Mouse (Mus musculus) CD4-positive, CD25-positive, alpha-beta regulatory T cell, adult 2 months (primary cell): ENCODE data around the gene Rasgef1c.
A peak's percentile ranks its signal among the peaks of the same experiment; 100 is the strongest.

Source experiments
- DNase-seq: peaks from one replicate; pipeline ENCODE4 v3.0.0-alpha.2; 2012; ENCODE audit warnings: low read depth, low spot score

Gene Rasgef1c

DNA sequence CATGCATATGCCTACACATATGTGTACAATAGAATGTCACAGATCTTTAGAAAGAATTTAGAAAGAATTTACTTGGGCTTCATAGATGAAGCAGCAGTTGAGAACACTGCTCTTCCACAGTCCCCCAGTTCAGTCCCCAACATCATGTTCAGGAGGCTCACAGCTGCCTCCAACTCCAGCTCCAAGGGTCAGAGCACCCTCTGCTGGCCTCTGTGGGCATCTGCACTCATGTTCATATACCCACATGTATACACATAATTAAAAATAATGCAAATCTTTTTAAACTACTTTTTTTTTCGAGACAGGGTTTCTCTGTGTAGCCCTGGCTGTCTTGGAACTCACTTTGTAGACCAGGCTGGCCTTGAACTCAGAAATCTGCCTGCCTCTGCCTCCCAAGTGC, 73.0 kb downstream of the Rasgef1c start:
- no peak for DNase-seq

DNA sequence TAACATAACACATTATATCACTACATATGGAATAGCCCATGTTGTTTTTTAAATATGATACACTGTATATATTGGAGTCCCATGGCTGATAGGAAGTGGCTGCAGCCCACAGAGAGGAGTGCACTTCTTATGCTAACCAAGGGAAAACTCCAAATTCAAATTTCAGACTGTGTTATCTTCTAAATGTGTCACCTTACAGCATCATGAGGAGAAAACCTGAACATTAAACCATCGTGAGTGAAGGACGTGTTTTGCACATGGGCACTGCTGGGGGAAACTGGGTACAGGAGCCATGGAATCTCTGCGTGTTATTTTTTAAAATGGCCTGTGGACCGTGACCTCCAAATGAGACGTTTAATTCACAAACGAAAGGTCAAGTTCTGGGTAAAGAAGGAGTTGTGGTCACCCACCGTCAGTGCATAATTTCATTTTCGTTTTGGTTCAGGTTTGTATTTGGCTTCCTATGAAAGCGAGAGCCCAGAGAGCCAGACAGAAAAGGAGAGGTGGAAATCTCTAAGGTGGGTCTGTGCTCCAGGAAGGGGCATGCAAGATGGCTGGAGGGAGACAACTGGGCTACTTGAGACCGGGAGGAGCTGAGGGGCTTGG, 76.4 kb downstream of the Rasgef1c start:
- DNase-seq: no peak

DNA sequence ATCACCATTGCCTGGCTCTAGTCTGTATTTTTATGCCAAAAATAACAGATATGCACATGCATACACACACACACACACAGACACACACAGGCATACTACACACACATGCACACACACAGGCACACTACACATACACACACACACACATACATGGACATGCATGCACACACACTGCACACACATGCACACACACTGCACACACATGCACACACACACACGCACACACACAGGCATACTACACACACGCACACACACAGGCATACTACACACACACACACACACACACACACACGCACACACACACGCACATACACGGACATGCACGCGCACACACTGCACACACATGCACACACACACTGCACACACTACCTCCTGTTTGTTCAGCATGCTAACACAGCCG, 77.3 kb downstream of the Rasgef1c start:
- DNase-seq: no peak

DNA sequence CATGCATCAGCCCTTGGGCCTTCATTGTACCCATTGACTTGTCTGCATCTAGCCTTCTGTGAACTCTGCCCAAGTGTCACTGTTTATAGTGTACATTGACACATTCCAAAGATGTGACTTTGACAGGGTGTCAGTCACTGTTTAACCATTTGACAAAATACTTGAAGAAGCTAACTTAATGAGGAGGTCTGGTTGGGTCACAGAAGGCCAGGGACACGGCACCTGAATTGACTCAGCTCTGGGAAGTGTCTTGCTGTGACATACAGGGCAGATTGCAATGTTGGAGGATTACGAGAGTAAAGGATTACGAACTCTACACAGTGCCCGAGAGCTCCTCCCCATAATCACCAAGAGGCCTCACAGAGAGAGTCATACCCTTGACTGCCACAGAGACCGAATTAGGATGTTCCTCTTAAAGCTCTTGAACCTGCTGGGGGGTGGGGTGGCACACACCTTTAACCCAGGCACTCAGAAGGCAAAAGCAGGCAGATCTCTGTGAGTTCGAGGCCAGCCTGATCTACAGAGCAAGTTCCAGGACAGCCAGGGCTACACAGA, 79.1 kb downstream of the Rasgef1c start:
- DNase-seq: no peak

DNA sequence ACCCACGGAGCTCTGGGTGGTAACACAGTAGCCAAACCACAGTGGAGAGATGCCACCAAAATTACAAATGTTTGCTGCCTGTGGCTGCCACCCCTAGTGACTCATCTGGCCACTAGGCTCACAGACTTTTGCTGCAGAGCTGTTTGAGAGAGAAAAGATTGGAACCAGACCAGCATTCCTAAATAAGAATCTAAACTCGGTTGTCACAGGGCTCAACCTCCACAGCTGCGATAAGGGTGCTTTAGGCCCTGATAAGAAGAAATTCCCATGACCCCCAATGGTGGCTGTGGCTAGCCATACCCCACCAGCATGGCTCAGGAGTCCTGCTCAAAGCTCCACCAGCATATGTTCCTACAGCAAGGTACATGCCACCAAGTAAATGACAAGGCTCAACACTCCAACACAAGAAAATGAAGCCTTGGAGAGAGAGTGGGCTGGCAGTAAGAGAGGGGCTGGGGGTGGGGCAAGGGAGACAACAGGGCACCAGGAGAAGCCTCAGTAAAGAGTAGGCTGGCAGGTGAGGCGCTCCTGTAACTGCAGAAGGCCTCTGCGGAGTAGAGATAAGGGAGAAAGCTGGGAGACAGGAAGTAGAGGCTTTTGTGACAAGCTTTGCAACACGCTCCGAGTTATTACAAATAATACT, 79.8 kb downstream of the Rasgef1c start:
- DNase-seq: peak; percentile 16

DNA sequence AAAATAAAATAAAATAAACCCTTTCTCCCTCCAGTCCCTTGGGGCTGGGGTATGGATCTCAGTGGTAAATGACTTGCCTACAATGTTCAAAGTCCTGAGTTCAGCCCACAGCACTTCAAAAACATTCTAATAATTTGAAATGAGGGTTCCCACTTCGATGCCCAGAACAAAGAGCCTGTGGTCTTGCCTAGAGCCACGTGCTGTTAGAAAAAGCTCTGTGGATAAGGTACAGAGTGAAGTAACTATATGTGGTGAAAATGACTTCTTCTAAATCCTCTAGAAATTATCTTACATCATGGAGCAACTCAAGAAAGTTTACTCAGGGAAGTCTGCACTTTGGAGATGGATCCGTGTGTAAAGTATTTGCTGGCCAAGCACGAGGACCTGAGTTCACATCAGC, 80.5 kb downstream of the Rasgef1c start:
- no peak for DNase-seq

DNA sequence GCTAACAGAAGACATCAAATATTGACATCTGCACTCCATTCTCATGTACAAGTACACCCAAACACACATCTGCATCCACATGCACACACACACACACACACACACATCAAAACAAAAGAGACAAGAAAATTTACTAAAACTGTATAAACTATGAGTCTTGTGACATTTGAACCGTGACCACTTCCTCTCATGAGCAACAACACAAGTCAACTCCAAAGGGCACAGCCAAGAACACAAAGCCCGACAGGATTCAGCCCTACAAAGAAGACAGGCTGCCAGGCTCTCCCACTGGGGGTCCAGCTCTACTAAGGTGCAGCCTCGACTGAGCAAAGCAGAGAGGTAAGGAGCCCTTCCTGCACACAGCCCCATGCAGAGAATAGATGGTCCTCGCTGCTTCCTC, 81.2 kb downstream of the Rasgef1c start:
- peak; percentile 68 for DNase-seq

DNA sequence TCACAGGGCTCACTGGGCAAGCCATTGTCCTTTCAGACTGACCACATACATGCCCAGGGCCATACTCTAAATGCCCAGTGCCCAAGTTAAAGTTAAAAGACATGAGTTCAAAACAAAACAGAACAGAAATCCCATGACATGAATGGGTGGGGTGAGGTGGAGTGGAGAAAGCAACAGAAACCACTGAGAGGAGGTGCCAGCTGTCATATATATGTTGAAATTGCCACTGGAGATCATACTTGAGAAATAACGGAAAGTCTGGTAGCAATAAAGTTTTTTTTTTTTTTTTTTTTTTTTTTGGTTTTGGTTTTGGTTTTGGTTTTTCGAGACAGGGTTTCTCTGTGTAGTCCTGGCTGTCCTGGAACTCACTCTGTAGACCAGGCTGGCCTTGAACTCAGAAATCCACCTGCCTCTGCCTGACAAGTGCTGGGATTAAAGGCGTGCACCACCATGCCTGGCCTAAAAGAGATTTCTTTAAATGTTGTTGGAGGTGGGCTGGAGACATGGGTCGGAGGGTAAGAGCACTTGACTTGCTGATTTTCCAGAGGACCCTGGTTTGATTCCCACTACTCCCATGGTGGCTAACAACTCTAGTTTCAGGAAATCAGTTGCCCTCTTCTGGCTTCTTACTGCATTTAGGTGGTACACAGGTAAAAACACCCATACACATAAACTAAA, 82.4 kb downstream of the Rasgef1c start:
- peak; percentile 61 for DNase-seq

DNA sequence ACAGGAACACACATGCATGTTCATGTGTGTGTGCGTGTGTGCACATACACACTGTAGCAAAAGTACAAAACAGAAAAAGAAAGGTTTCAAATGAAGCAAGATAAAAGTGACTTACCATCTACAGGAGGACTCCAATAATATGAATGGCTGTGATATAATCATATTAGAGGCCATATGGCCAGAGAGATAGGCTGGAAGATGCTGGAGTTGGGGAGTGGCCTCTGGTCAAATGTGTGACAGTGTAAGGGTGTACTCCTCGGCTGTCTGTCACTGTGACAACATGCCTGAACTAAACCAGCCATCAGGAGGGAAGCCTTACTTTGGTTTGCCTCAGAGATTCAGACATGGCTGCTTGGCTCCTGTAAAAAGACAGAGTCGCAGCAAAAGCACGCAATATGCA, 83.4 kb downstream of the Rasgef1c start:
- no peak for DNase-seq

DNA sequence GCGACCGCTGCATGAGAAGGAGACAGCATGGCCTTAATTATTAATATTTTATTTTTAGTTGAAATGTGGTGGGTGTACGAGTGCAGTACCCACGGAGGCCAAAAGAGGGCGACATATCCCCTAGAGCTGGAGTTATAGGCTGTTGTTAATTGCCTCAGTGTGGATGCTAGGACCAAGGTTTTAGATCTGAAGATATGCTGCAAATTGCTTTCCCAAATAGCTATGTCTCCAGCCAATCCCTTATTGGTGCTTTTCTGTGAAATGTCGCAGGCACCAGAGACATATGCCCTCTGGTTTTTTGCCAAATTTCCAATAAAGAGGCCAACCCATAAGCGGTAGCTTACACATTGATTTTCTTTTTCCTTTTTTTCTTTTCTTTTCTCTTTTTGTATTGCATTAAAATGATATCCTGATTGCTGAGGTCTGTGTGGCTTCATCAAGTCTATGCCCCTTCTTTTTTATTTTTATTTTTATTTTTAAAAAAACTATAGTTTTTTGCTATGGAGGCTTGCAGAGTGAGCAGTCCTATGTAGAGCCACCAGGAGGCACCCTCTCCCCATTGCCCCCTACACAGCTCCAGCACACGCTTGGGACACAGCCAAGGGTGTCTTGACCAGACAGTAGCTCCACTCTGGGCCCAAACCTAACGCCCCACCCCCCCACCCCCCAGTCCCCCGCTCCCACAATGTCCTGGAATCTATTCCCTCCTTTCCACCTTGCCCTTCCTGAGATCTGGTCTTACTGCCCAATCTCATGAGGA, 84.8 kb downstream of the Rasgef1c start:
- peak; percentile 82 for DNase-seq

DNA sequence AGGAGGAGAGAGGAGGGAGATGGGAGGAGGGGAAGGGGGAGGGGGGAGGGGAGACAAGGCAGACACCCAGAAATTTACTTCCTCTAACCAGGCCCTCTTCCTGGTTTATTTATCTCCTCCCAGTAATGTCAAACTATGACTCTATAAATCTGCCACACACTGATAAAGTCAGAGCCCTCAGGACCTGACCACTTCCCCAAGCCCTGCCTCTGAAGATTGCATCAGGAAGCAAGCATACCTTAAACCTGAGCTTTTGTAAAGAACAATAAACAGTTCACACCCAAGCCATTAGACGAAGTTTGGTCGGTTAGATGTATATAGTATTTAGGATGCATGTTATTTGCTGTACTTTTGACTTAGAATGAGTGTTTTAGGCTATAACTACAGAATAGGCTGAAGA, 92.9 kb downstream of the Rasgef1c start:
- DNase-seq: no peak

DNA sequence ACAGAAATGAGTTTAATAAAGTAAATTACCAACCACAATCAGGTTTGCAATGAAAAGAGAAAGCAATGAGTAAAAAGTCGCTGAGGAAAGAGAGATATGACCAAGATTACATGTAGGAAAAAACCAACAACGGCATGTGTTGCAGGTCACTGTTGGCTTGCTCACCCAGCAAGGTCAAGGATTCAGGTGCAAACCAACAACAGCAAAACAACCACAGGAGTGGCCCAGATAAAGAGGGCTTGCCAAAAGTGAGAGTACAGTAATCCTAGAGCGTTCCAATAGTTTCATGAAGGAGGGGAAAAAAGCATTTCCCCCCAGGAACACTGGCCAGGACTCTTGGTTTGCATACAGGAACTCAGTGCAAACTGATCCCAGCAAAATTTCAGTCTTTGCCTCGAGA, 94.8 kb downstream of the Rasgef1c start:
- DNase-seq: no peak

DNA sequence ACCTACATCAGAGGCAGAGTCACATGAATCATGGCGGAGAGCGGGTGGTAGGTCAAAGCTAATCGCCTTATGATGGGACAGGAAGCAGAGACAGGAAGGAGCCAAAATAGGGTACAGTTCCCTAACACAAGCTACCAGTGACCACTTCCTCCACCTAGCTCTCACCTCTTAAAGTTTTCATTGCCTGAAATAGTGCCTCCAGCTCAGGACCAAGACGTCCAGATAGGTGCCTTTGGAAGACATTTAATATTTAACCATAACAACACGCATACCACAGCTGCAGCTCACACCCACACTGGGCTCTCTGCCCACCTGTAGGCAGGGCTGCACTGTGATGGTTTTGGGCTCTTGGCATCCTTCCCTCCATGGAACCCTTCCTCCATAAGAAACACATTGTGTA, 95.7 kb downstream of the Rasgef1c start:
- DNase-seq: no peak

DNA sequence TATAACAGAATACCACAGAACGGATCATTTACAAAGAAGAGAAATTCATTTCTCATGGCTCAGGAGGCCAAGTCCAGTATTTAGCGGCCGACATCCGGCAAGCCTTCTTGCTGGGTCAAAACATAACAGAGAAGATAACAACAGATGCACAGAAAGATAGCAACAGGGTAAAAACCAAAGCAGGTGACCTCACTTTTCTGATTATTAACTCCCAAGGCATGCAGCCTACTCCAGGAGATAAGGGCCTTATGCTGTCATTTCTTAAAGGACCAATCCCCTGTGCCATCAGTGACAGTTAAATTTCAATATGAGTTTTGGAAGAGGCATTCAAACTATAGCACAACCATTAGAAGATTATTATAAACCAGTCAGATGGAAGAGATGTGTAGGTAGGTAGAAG, 101.2 kb downstream of the Rasgef1c start:
- DNase-seq: no peak

DNA sequence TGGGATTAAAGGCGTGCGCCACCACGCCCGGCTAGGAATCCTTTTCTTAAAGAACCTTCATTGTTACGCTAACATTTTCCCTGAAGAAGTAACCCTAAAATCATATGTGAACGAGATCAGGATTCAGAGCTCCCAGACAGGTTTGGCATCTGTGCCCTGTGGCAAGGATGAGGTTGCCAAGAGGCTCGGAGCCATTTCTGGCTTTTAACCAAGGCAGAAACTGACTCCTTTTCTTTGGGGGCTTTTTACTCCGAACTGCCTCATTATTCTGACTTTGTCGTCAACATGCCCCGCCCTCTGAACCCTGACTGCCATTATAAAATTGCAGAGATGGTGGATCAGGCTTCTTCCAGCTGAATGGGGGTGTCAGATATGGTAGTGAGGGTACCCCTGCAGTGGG, 106.1 kb downstream of the Rasgef1c start:
- no peak for DNase-seq

DNA sequence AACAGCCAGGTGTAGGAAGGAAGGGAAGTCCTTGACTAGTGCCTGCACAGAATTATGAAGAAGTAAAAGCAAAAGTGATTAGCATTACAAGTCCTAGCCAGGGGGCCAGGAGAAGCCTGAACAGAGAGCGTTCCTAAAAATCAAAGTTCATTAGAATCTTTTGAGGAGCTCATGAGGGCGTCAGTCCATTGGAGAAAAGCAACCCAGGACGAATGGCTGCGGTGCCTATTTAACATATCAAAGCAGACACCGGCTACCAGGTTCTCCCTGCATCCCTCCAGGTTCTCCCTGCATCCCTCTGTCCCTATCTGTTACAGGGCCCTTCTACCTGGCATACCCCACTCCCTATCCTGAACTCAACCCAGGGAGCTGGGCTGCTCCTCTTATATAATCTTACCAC, 106.6 kb downstream of the Rasgef1c start:
- no peak for DNase-seq

DNA sequence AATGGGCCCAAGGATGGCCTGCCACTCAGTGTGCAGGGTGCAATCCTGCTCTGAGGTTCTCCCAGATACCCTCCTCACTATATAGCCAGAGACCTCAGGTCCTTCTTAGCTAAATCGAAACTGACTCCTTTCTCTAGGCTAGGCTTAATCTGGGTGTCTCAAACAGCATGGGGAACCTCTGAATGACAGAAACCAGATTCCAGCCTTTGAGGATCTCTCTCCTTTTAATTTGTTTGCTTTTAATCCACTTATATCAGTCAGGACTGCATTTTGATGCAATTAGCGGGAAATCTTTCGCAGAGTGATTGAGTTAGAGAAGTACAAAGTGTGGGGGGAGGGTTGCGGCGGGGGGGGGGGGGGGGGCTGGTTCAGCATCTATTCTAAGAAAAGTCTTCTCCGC, 111.4 kb downstream of the Rasgef1c start:
- DNase-seq: no peak

DNA sequence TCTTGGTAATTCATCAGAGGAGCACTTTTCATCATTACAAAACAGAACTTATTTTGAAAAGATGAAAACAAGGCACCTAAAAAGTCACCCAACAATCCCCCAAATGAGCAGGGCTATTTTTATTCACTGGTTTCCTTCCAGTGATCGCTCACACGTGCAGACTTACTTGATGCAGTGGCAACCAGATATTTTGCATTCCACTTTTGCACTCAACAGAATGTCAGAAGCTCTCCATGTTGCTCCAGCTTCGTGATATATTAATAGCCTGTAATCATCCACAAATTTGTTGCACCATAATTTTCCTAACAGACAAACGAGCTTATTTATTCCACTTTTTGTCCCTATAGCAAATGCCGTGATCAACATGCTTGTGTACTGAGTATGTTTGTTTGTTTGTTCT, 114.9 kb downstream of the Rasgef1c start:
- no peak for DNase-seq

DNA sequence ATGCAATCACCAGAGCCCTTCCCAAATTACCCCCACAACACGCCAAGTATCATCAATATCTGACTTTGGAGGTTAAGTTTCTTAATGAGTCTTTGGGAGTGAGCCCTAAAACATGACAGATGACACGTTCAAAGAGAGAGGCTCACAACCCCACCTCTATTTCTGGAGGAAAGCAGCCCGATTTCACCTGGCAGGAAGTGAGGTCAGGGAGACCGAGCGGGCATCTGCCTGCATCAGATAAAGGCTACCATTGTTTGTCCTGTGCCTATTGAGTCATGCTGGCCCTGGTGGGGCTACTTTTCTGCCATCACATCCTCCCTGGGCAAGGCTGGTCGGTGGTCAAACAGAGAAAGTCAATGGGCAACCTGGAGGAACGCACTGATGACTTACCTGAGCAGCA, 115.9 kb downstream of the Rasgef1c start:
- DNase-seq: peak; percentile 5

DNA sequence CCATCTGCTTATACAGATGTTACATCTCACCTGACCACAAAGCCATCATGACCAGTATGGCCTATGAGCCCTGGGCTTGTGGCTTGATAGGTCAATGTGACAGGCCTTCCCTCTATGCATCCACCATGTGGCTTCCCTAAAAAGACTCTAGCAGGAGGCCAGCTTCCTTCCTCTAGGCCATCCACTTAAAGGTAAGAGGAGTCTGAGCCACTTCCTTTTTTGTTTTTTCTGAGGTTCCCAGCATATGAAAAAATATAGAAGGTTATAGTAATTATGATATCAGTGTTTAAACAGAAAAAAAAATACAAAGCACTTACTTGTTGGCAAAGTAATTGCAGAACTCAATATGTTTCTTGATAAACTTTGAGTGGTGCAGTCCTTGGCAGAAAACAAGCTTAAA, 117.2 kb downstream of the Rasgef1c start:
- DNase-seq: no peak

DNA sequence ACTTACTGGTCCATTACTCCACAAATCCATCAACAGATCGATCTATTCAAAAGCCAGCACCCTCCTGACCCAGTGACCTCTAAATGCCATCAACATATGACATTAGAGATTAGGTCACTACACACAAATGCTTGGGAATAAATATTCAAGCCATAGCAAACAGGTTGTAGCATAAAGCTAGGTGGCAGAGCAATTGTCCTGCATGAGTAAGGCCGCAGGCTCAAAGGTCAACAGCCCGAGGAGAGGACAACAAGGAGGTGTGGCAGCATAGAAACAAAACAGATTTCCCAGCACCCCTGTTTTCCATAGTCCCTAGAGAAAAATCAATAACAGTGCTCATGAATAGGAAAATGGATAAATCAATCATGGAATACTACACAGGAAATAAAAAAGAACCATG, 120.5 kb downstream of the Rasgef1c start:
- no peak for DNase-seq

DNA sequence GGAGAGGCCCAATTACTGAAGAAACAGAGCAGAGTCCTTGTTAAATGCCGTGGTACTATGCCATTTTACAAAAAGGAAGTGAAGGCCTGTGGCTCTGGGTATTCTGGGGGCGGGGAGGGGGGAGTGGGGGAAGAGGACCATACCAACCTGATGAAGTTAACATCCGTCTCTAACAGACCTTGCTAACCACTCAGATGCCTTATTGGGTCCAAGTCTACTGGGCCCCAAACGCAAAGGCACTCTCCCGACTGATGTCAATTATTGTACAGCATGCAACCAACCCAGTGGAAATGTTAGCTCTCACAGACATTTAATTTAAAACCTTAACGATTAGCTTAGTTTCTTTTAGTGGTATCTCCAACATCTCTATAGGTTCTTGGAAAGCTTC, 122.8 kb downstream of the Rasgef1c start:
- DNase-seq: no peak
